Mouse (Mus musculus) liver, embryonic 11.5 days (tissue): ENCODE data around the gene Efna4. TPM values are rescaled to one million over a fixed set of nuclear protein-coding genes. Genes with fewer than 3 reads are reported as not detected.

ENCODE experiments used
- ATAC-seq: fragments of 200-750 bp; cut with Nextera tagmentation; replicated peaks from 2 replicates; pipeline ENCODE4 v1.8.0; 2017; ENCODE audit warnings: moderate number of reproducible peaks, mild to moderate bottlenecking, moderate TSS enrichment, moderate library complexity; ENCODE audit not compliant: low FRiP score
- DNase-seq: peaks from one replicate; pipeline ENCODE4 v3.0.0-alpha.2; 2017; ENCODE audit warnings: low spot score
- H3K27ac ChIP-seq: fragments of 300-500 bp; sonication (generic); 2 replicates; pipeline ENCODE4 v1.5.1; 2014; ENCODE audit warnings: mild to moderate bottlenecking, low read depth, low read length, control low read depth
- H3K27me3 ChIP-seq: fragments of 300-500 bp; sonication (generic); replicated peaks from 2 replicates; pipeline ENCODE4 v1.6.1; 2014; ENCODE audit warnings: low read length, mixed read lengths; ENCODE audit not compliant: control insufficient read depth, insufficient read depth
- H3K36me3 ChIP-seq: fragments of 300-500 bp; sonication (generic); 2 replicates; pipeline ENCODE4 v1.6.1; 2014; ENCODE audit warnings: mild to moderate bottlenecking, low read length, moderate library complexity, mixed read lengths; ENCODE audit not compliant: control insufficient read depth, insufficient read depth
- H3K4me1 ChIP-seq: fragments of 300-500 bp; sonication (generic); replicated peaks from 2 replicates; pipeline ENCODE4 v1.6.1; 2014; ENCODE audit warnings: low read length, mixed read lengths; ENCODE audit not compliant: control insufficient read depth, insufficient read depth
- H3K4me2 ChIP-seq: fragments of 300-500 bp; sonication (generic); 2 replicates; pipeline ENCODE4 v1.6.1; 2014; ENCODE audit warnings: mild to moderate bottlenecking, control low read depth, moderate library complexity
- H3K4me3 ChIP-seq: fragments of 300-500 bp; sonication (generic); 2 replicates; pipeline ENCODE4 v1.5.1; 2014; ENCODE audit warnings: low read depth, low read length, control low read depth
- H3K9ac ChIP-seq: fragments of 300-500 bp; sonication (generic); 2 replicates; pipeline ENCODE4 v1.6.1; 2014; ENCODE audit warnings: low read depth, low read length, control low read depth
- H3K9me3 ChIP-seq: fragments of 300-500 bp; sonication (generic); 2 replicates; pipeline ENCODE4 v1.6.1; 2016; ENCODE audit warnings: low read length, inconsistent platforms, mixed read lengths; ENCODE audit not compliant: control insufficient read depth
- WGBS: fragments of 180-500 bp; shearing (Covaris S2); extraction: QIAGEN DNeasy Blood & Tissue Kit; methylation state at CpG from one replicate; pipeline ENCODE4 v1.1.7; 2014; 5-methylcytosine and 5-hydroxymethylcytosine counted together
- polyA plus RNA-seq: library from polyadenylated mRNA; unstranded; fragments of >200 nt; fragmentation: Nextera tagmentation; extraction: Ambion mirVana; gene quantifications from 2 replicates; pipeline ENCODE4 v1.2.1, GENCODE M21; 2014

Gene Efna4
- polyA plus RNA-seq, 1 experiment from 2014 or later = 6.9 TPM

DNA sequence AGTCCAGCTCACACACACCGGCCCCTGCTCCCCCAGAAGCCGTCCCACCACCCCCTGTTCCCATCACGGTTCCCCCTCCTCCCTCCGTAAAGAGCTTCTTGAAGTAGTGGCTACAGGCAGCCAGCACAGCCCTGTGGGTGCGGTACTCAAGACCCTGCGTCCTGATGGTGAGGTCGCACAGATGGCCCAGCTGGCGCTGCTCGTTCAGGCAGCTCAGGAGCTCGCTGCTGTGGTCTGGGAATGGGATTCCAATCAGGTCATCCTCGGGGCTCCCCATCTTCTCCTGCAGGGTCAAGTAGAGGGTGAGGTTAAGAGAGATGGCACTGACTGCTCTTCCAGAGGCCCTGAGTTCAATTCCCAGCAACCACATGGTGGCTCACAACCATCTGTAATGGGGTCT, 43.4 kb upstream of the Efna4 start:
- WGBS = 89% methylated on average over 11 of the region's 11 CpGs
- no peak for ATAC-seq

DNA sequence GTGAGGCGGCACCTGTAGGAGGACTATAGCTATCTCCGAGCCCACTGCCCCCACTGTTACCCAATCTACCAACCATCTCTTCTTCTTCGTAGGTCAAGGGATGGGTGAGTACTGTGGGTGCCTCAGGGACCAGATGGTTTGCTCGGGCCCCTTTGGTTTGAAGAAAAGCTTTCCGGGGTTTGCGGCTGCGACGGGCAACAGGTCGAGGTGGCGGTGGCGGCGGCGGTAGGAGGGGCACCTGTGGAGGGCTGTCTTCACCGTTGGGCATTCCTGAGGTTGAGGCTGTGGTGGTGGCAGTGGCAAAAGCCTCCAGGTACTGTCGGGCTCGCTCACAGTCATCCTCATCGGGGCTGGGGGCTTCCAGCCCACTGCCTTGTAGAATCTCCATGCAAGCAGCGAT, 42.9 kb upstream of the Efna4 start:
- 90% methylated on average over 18 of the region's 18 CpGs for WGBS
- no peak overlapping the region for H3K9ac ChIP-seq
- no peak overlapping the region for H3K4me2 ChIP-seq
- peaks cover 12% of the 10 kb centered on the region for H3K4me1 ChIP-seq
- ATAC-seq (no peak), DNase-seq (no peak)
- no peak overlapping the region for H3K27ac ChIP-seq
- no peaks in the 10 kb centered on the region for H3K9me3 ChIP-seq
- H3K36me3 ChIP-seq = peaks cover 2% of the 10 kb centered on the region; the same call in 1 of the 2 replicates
- no peak overlapping the region for H3K4me3 ChIP-seq
- H3K27me3 ChIP-seq = no peaks in the 10 kb centered on the region

More for the DNA sequence above, 43.4 kb upstream of the Efna4 start:
- H3K27ac ChIP-seq = no peak overlapping the region
- no peaks in the 10 kb centered on the region for H3K9me3 ChIP-seq
- H3K4me2 ChIP-seq = no peak overlapping the region
- no peak overlapping the region for H3K9ac ChIP-seq
- no peaks in the 10 kb centered on the region for H3K27me3 ChIP-seq
- no peak overlapping the region for H3K4me3 ChIP-seq
- DNase-seq = no peak
- peaks cover 16% of the 10 kb centered on the region for H3K4me1 ChIP-seq
- H3K36me3 ChIP-seq = peaks cover 2% of the 10 kb centered on the region; the same call in 1 of the 2 replicates

DNA sequence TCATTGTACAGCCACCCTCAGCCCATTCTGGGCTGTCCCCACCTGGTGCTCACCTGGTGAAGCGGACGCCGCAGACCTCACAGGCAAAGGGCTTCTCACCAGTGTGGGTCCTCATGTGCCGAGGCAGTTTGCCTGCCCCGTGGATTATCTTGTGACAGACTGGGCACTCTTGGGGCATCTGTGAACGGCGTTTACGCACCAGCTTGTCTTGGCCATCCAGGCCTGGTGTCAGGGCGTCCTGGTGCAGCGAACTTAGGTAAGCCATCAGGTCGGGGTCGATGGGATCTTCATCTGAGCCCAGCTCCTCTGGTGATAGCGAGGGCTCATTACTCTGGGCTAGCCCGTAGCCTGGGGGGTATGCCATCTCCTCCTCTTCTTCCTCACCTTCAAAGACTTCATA, 42.5 kb upstream of the Efna4 start:
- Histone ChIP-seq H3K27ac (no peak overlapping the region), H3K27me3 (no peaks in the 10 kb centered on the region), H3K4me1 (peaks cover 9% of the 10 kb centered on the region), H3K9me3 (no peaks in the 10 kb centered on the region), H3K4me3 (no peak overlapping the region), H3K9ac (no peak overlapping the region), H3K4me2 (no peak overlapping the region), H3K36me3 (peaks cover 2% of the 10 kb centered on the region; the same call in 1 of the 2 replicates)
- ATAC-seq = no peak
- 92% methylated on average over 14 of the region's 14 CpGs for WGBS
- no peak for DNase-seq

DNA sequence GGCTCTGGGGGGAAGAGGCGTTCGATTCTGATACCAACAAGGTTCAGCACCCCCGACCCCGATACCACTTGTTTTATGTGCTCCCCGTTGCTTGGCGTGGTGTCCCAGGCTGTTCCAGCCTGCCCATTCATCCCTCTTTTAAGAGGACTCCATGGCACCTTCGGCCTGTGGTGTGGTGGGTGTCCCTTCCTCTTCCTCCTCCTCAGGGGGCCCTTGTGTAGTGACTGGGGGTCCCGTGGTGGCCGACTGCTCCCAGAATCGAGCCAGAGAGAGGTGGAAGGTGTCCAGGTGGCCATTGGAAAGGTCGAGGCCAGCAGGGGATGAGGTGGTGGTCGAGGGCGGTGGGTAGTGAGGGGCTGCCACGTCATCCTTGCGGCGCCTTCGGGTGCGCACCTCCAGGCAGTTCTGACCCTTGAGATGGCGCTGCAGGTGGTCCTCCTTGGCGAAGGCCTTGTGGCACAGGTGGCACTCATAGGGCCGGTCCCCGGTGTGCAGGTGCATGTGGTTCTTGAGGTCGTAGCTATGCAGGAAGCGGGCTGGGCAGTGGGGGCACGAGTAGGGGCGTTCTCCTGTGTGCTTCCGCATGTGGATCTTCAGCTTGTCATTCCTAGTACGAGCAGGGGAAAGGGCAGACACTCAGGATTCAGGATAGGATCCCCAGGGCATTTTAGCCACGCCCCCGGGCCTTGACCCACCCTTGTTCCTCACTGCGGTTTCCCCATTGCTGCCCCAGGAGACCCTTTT, 41.7 kb upstream of the Efna4 start:
- Histone ChIP-seq H3K9ac (no peak overlapping the region), H3K36me3 (peaks cover 2% of the 10 kb centered on the region; the same call in 1 of the 2 replicates), H3K27me3 (no peaks in the 10 kb centered on the region), H3K9me3 (no peaks in the 10 kb centered on the region), H3K4me2 (no peak overlapping the region), H3K4me3 (no peak overlapping the region; the same call in 1 of the 2 replicates), H3K4me1 (peaks cover 6% of the 10 kb centered on the region), H3K27ac (no peak overlapping the region)
- DNase-seq = no peak
- no peak for ATAC-seq
- 86% methylated on average over 31 of the region's 31 CpGs for WGBS

DNA sequence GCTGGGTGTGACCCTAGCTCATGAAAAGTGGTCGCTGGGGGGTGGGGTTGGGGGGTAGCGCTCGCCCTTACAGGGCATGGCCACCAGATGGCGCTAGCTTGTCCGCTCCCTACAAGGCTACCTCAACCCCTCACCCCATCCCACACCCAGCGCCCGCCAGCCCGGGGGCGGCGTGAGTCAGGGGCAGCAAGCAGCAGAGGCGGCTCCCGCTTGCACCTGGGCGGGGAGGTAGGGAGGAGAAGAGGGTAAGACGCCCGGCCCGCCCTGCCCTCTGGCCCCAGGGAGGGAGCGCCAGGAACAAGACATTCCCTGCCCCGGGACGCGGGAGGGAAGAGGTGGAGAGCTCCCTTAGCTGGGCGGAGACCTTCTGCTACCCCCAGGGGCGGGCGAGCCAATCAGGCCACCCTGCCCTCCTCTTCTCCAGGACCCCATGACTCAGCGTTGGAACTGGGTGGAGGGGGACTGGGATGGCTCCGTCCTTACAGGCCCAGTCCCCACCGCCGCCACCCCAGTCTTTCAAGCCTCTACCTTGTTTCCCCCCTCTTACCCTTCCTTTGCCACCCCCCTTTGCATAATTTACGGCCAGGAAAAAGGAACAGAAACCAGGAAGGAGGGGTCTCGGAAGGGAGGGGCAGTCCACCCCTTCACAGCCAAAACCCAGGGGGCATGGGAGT, 40.7 kb upstream of the Efna4 start:
- H3K4me3 ChIP-seq = peak overlapping the region; percentile 55
- peaks cover 9% of the 10 kb centered on the region for H3K4me1 ChIP-seq
- H3K4me2 ChIP-seq = peak overlapping the region; percentile 81
- peak; percentile 85 for DNase-seq
- peak; percentile 77 for ATAC-seq
- WGBS = 3% methylated on average over 25 of the region's 29 CpGs
- peak overlapping the region; percentile 52 for H3K9ac ChIP-seq
- no peak overlapping the region for H3K27ac ChIP-seq
- H3K27me3 ChIP-seq = no peaks in the 10 kb centered on the region
- peaks cover 2% of the 10 kb centered on the region; the same call in 1 of the 2 replicates for H3K36me3 ChIP-seq
- H3K9me3 ChIP-seq = no peaks in the 10 kb centered on the region

DNA sequence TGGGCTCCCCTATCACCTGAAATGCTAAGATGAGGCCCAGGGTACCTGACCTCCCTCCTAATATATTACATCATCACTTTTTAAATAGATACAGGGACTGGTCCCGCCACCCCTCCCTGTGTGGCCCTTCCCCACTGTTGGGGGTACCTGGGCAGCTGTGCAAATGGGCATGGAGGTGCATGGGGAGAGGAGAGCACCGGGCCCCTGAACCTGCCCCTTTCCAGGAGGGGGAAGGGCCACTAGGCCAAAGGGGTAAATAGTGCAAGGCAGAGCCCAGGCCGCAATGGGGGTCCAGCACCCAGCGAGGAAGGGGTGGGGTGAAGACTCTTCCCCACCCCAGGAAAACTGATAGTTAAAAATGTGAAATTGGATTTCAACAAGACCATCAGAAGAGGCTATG, 40.0 kb upstream of the Efna4 start:
- H3K4me1 ChIP-seq = peaks cover 14% of the 10 kb centered on the region
- peaks cover 2% of the 10 kb centered on the region; the same call in 1 of the 2 replicates for H3K36me3 ChIP-seq
- 74% methylated on average over 4 of the region's 4 CpGs for WGBS
- H3K9me3 ChIP-seq = no peaks in the 10 kb centered on the region
- no peak for ATAC-seq
- H3K4me3 ChIP-seq = no peak overlapping the region
- no peaks in the 10 kb centered on the region for H3K27me3 ChIP-seq
- no peak overlapping the region for H3K9ac ChIP-seq
- no peak overlapping the region for H3K27ac ChIP-seq
- H3K4me2 ChIP-seq = peak overlapping the region; percentile 81
- DNase-seq = no peak

DNA sequence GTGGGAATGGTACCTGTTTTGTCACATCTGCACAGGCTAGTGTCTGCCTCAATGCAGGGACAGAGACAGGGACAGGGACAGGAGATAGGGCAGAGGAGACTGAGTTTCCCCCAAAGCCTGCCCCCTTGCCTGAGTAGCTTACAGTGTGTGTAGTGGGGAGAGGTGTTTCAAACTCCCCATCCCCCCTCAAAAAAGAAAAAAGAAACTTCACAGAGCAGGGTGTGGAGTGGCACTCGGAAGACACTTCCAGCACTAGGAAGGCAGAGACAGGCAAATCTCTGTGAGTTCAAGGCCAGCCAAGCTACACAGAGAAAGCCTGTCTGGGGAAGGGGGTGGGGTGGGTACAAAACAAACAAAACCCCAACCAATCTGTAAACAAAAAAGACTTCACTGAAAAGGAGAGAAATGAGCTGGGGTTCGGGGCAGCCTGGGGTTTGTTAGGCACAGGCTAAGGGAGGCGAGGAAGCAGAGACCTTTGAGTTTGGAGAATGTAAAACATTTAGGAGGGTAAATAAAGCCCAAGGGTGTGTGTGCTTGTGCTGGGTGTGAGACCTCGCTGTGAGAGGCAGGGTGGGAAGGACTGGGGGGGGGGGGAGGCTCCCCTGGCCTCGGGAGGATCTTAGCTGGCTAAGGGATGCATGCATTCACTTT, 35.9 kb upstream of the Efna4 start:
- ATAC-seq (no peak), DNase-seq (no peak)
- H3K27ac ChIP-seq = no peak overlapping the region
- H3K4me1 ChIP-seq = peaks cover 9% of the 10 kb centered on the region
- no peaks in the 10 kb centered on the region for H3K36me3 ChIP-seq
- no peaks in the 10 kb centered on the region for H3K9me3 ChIP-seq
- H3K9ac ChIP-seq = no peak overlapping the region
- H3K4me3 ChIP-seq = no peak overlapping the region
- WGBS = 33% methylated on average over 5 of the region's 5 CpGs
- no peak overlapping the region for H3K4me2 ChIP-seq
- H3K27me3 ChIP-seq = no peaks in the 10 kb centered on the region

DNA sequence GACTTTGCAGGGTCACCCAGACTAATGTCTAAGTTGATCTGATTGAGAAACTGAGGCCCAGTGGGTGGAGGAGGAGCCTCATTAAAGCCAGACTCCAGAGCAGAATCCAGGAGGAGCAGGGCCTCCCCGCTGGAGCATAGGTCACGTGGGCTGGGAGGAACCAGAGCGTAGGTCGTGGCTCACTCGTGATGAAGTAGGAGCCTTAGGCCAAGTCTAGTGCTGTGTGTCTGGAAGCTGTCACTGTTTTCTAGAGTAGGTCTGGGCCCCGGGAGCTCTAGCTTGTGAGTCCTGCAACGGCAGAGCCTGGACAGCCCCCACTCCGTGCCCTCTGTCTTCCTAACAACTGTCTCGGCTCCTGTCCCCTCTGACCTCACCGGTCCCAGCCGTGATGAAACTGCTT, 29.5 kb upstream of the Efna4 start:
- no peak for DNase-seq
- WGBS = 56% methylated on average over 11 of the region's 11 CpGs
- peaks cover 5% of the 10 kb centered on the region for H3K27me3 ChIP-seq

More for the DNA sequence above, 29.5 kb upstream of the Efna4 start:
- Histone ChIP-seq H3K9ac (no peak overlapping the region), H3K36me3 (no peaks in the 10 kb centered on the region), H3K9me3 (no peaks in the 10 kb centered on the region), H3K4me1 (no peaks in the 10 kb centered on the region), H3K27ac (no peak overlapping the region), H3K4me2 (no peak overlapping the region), H3K4me3 (no peak overlapping the region)
- no peak for ATAC-seq
